Mouse (Mus musculus): Measurements from ENCODE around the gene Def8.
"Not testable (repeated sequence)": the region's sequence is repeated elsewhere in the genome, so short reads cannot be mapped to it uniquely, and the experiment has no call there.

GRCm38 (mm10) chr8:123414997-123415696 is 8.2 kb upstream of the Def8 start:
- not testable (repeated sequence) for TF ChIP-seq CTCF (IDR thresholded peaks at IDR 0.05; ENCODE audit: control insufficient read depth, insufficient read depth, insufficient replicate concordance, low read depth, low read length); POLR2A (IDR thresholded peaks at IDR 0.05; ENCODE audit: control insufficient read depth, low read depth, low read length)
